Mouse (Mus musculus): ENCODE data around the gene Ccdc116.

Gene Ccdc116

GRCm38 (mm10) chr16:17127292-17127691 lies 19.7 kb downstream of the Ccdc116 start:
- DNase-seq = peak; percentile 70 to 72

GRCm38 (mm10) chr16:17124871-17125520 lies 22.0 kb downstream of the Ccdc116 start, which contains the start of gene 2610318N02Rik:
Gene 2610318N02Rik (minus strand): TSS chr16:17125167.
- peak; percentile 69 to 72 for DNase-seq

GRCm38 (mm10) chr16:17124119-17124870 lies 22.7 kb downstream of the Ccdc116 start:
- peak in 1 of 2 experiments; percentile 12 for DNase-seq

GRCm38 (mm10) chr16:17121569-17121968 lies 25.5 kb downstream of the Ccdc116 start:
- no peak for DNase-seq

- no peak for DNase-seq
Observed at GRCm38 (mm10) chr16:17117309-17117799, 29.7 kb downstream of the Ccdc116 start.

- peak; percentile 70 to 74 for DNase-seq
Observed at GRCm38 (mm10) chr16:17110771-17111743, 36.0 kb downstream of the Ccdc116 start, which contains the start of gene Ppil2. Gene Ppil2 (minus strand): TSS chr16:17111257.

- DNase-seq = no peak
Observed at GRCm38 (mm10) chr16:17104600-17104999, 42.4 kb downstream of the Ccdc116 start.

GRCm38 (mm10) chr16:17102630-17103220 lies 44.3 kb downstream of the Ccdc116 start:
- no peak for DNase-seq

- no peak for DNase-seq
Observed at GRCm38 (mm10) chr16:17096938-17097337, 50.1 kb downstream of the Ccdc116 start.
